Mouse (Mus musculus) forebrain, embryonic 16.5 days (tissue): Measurements from ENCODE around the gene Thumpd3. TPM values are rescaled to one million over a fixed set of nuclear protein-coding genes. Genes with fewer than 3 reads are reported as not detected.

Experiments used
- polyA plus RNA-seq: library from polyadenylated mRNA; unstranded; fragments of >200 nt; fragmentation: Nextera tagmentation; extraction: Ambion mirVana; gene quantifications from 2 replicates; pipeline ENCODE4 v1.2.1, GENCODE M21; 2015

The Thumpd3 gene
- polyA plus RNA-seq, 1 experiment from 2014 or later, result 65.0 TPM

Other genes with a start within 250 kb of the Thumpd3 start
- gene Srgap3, start 99.0 kb upstream of the Thumpd3 start, polyA plus RNA-seq, result 32.2 and 37.2 TPM in 2 replicates
- 52.2 and 55.4 TPM in 2 replicates for gene Setd5, start 31.1 kb downstream of the Thumpd3 start, polyA plus RNA-seq
- 40.1 and 49.4 TPM in 2 replicates for gene Lhfpl4, start 149.2 kb downstream of the Thumpd3 start, polyA plus RNA-seq
- gene Mtmr14, start 191.6 kb downstream of the Thumpd3 start, polyA plus RNA-seq, result 42.1 and 44.4 TPM in 2 replicates
- gene Cpne9, start 236.1 kb downstream of the Thumpd3 start, polyA plus RNA-seq, result 0.32 and 1.4 TPM in 2 replicates